Comparison of ENCODE assay signal across 21 mouse cellular contexts in the genomic region with DNA sequence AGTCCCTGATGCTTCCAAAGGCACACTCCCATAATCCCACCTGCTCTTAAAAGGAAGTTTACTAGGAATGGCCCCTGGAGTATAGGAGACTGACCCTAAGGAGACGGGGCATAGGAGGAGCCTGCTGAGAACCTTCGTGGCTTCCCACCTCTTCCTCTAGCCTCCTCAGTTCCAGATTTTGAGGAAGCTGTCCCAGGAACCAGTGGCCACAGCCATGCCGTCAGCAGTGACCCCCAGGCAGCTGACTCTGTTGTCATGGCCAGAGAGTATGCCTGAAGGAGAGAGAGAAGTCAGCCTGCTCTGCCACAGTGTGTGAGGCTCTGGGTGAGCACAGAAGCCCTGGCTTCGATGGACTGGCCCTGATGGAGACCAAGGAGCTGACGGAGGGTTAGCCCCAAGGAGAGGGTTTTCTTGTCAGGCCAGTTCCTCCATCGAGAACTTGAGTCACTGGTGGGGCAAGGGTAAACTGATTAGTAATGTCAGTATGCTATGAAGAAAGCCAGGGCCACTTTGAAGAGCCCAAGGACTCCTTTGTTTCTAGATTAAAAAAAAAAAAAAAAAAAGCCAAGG. TPM values are rescaled to one million over a fixed set of nuclear protein-coding genes. Genes with fewer than 3 reads are reported as not detected.
DNase-seq lines count a peak whose midpoint lies in the region; ATAC-seq lines count a peak whose summit lies in the region.
"Had no signal": no experiment of that assay in that cellular context is flagged by ENCODE, and none has a peak within 500 bp of the region (broad histone marks: within the 10 kb centered on the region; RNA-seq: fewer than 3 reads in every experiment).

No protein-coding gene starts in this region.

- H3K27me3 ChIP-seq in hindbrain, embryonic 10.5 days (ENCODE audit: insufficient read depth, poor library complexity, severe bottlenecking), result 0 out of 2 replicates have a peak, but pooled peaks cover 8% of the 10 kb centered on the region
- no peaks in the 10 kb centered on the region for H3K27me3 ChIP-seq in hindbrain, embryonic 11.5 days (ENCODE audit: control insufficient read depth, insufficient read depth, low read length)
- H3K27me3 ChIP-seq in midbrain, embryonic 10.5 days (ENCODE audit: low read depth, poor library complexity, severe bottlenecking), result peaks cover 8% of the 10 kb centered on the region; the same call in 1 of the 2 replicates
- no peaks in the 10 kb centered on the region for H3K27me3 ChIP-seq in midbrain, embryonic 14.5 days (ENCODE audit: control insufficient read depth, insufficient read depth, low read length)
- H3K27me3 ChIP-seq: embryonic facial prominence, embryonic 13.5 days; heart, embryonic 13.5 days; intestine, embryonic 15.5 days had no signal

- WGBS in hindbrain, embryonic 10.5 days, result 84% methylated on average over 6 of the region's 6 CpGs
- WGBS in hindbrain, embryonic 11.5 days, result 86% methylated on average over 6 of the region's 6 CpGs
- 93% methylated on average over 6 of the region's 6 CpGs for WGBS in midbrain, embryonic 10.5 days
- 83% methylated on average over 6 of the region's 6 CpGs for WGBS in midbrain, embryonic 14.5 days

- H3K9me3 ChIP-seq in hindbrain, embryonic 10.5 days, result no peaks in the 10 kb centered on the region
- H3K9me3 ChIP-seq in hindbrain, embryonic 11.5 days (ENCODE audit: control insufficient read depth, low read length), result no peaks in the 10 kb centered on the region
- no peaks in the 10 kb centered on the region for H3K9me3 ChIP-seq in midbrain, embryonic 10.5 days (replicated peaks)
- no peaks in the 10 kb centered on the region for H3K9me3 ChIP-seq in midbrain, embryonic 14.5 days (ENCODE audit: control insufficient read depth, low read length)
- H3K9me3 ChIP-seq: embryonic facial prominence, embryonic 13.5 days; heart, embryonic 13.5 days; intestine, embryonic 15.5 days; liver, embryonic 12.5 days had no signal

- H3K4me3 ChIP-seq in hindbrain, embryonic 10.5 days, result no peak overlapping the region
- H3K4me3 ChIP-seq in hindbrain, embryonic 11.5 days (ENCODE audit: low read depth, low read length), result no peak overlapping the region
- H3K4me3 ChIP-seq in midbrain, embryonic 10.5 days, result no peak overlapping the region
- no peak overlapping the region for H3K4me3 ChIP-seq in midbrain, embryonic 14.5 days (replicated peaks; ENCODE audit: low read depth, low read length)
- no peak overlapping the region for H3K4me3 ChIP-seq in brown adipose tissue, adult 24 weeks (ENCODE audit: insufficient read depth, low read depth, low read length)
- H3K4me3 ChIP-seq: embryonic facial prominence, embryonic 13.5 days; gastrocnemius, adult 2 months; heart, embryonic 13.5 days; intestine, embryonic 15.5 days; liver, embryonic 12.5 days had no signal

- H3K27ac ChIP-seq in hindbrain, embryonic 10.5 days, result 0 out of 2 replicates have a peak overlapping the region, but pooled peaks have one; percentile 45
- no peak overlapping the region for H3K27ac ChIP-seq in hindbrain, embryonic 11.5 days (ENCODE audit: low read depth, low read length)
- 0 out of 2 replicates have a peak overlapping the region, but pooled peaks have one; percentile 33 for H3K27ac ChIP-seq in midbrain, embryonic 10.5 days (replicated peaks)
- no peak overlapping the region for H3K27ac ChIP-seq in midbrain, embryonic 14.5 days (replicated peaks; ENCODE audit: low read depth, low read length)
- peak overlapping the region; percentile 57 for H3K27ac ChIP-seq in brown adipose tissue, adult 24 weeks (replicated peaks; ENCODE audit: low read depth, low read length)
- H3K27ac ChIP-seq: embryonic facial prominence, embryonic 13.5 days; gastrocnemius, adult 2 months; heart, embryonic 13.5 days; intestine, embryonic 15.5 days; liver, embryonic 12.5 days had no signal

- no peak overlapping the region for H3K4me2 ChIP-seq in hindbrain, embryonic 11.5 days (replicated peaks; ENCODE audit: low read depth, low read length)
- H3K4me2 ChIP-seq in midbrain, embryonic 14.5 days (ENCODE audit: low read length), result no peak overlapping the region
- H3K4me2 ChIP-seq: embryonic facial prominence, embryonic 13.5 days; heart, embryonic 13.5 days; intestine, embryonic 15.5 days; liver, embryonic 12.5 days; lung, embryonic 14.5 days had no signal

- ATAC-seq in hindbrain, embryonic 11.5 days (ENCODE audit: low FRiP score), result no peak
- ATAC-seq in midbrain, embryonic 14.5 days (ENCODE audit: low FRiP score, low TSS enrichment), result no peak
- no peak for ATAC-seq in inflammation-experienced regulatory T-cells, adult 6 months
- ATAC-seq: forebrain, embryonic 16.5 days; intestine, embryonic 15.5 days; liver, embryonic 12.5 days had no signal

- H3K9ac ChIP-seq in hindbrain, embryonic 11.5 days (ENCODE audit: low read depth, low read length), result no peak overlapping the region
- no peak overlapping the region for H3K9ac ChIP-seq in midbrain, embryonic 14.5 days (replicated peaks; ENCODE audit: low read length)
- H3K9ac ChIP-seq: heart, embryonic 13.5 days; liver, embryonic 12.5 days; lung, embryonic 14.5 days had no signal

- peaks cover 46% of the 10 kb centered on the region for H3K36me3 ChIP-seq in hindbrain, embryonic 10.5 days
- 0 out of 2 replicates have a peak, but pooled peaks cover 3% of the 10 kb centered on the region for H3K36me3 ChIP-seq in hindbrain, embryonic 11.5 days (ENCODE audit: control insufficient read depth, insufficient read depth, low read length)
- H3K36me3 ChIP-seq in midbrain, embryonic 10.5 days, result peaks cover 45% of the 10 kb centered on the region
- H3K36me3 ChIP-seq in midbrain, embryonic 14.5 days (ENCODE audit: control insufficient read depth, insufficient read depth, low read length), result no peaks in the 10 kb centered on the region

- DNase-seq in hindbrain, embryonic 10.5 days (ENCODE audit: low spot score), result no peak
- no peak for DNase-seq in hindbrain, embryonic 11.5 days (ENCODE audit: low spot score)
- no peak for DNase-seq in midbrain, embryonic 10.5 days (ENCODE audit: low spot score)
- DNase-seq in midbrain, embryonic 14.5 days, result no peak
- peak; percentile 28 for DNase-seq in 416B (ENCODE audit: low read depth)
- no peak for DNase-seq in gastrocnemius, adult 18-20 months (ENCODE audit: low spot score)
- DNase-seq: adrenal gland, adult 8-10 months; cerebellum, adult 11 months; cerebellum, postnatal 10 days; gastrocnemius, adult 2 months; kidney, postnatal 36 days; lung, embryonic 14.5 days; thymus, adult 18-20 months had no signal

- peaks cover 62% of the 10 kb centered on the region for H3K4me1 ChIP-seq in hindbrain, embryonic 10.5 days (replicated peaks)
- H3K4me1 ChIP-seq in hindbrain, embryonic 11.5 days (replicated peaks; ENCODE audit: control insufficient read depth, insufficient read depth, low read length), result 0 out of 2 replicates have a peak, but pooled peaks cover 7% of the 10 kb centered on the region
- H3K4me1 ChIP-seq in midbrain, embryonic 10.5 days, result peaks cover 60% of the 10 kb centered on the region
- H3K4me1 ChIP-seq in midbrain, embryonic 14.5 days (ENCODE audit: control insufficient read depth, insufficient read depth, low read length), result peaks cover 9% of the 10 kb centered on the region
- 0 out of 2 replicates have a peak, but pooled peaks cover 3% of the 10 kb centered on the region for H3K4me1 ChIP-seq in brown adipose tissue, adult 24 weeks (ENCODE audit: control insufficient read depth, insufficient read depth, insufficient read length, low read length)

RNA-seq across cellular contexts. Expression of a gene that starts 5.2 kb away (rescaled TPM):
- polyA plus RNA-seq in hindbrain, embryonic 10.5 days (2016; fragmentation: Nextera tagmentation; extraction: Ambion mirVana), result 232 and 255 TPM in 2 replicates
- polyA plus RNA-seq in hindbrain, embryonic 11.5 days (2014; fragmentation: Nextera tagmentation; extraction: Ambion mirVana), result 185 and 193 TPM in 2 replicates
- polyA plus RNA-seq in midbrain, embryonic 10.5 days (2016; fragmentation: Nextera tagmentation; extraction: Ambion mirVana), result 258 and 273 TPM in 2 replicates
- polyA plus RNA-seq in midbrain, embryonic 14.5 days (2014; fragmentation: Nextera tagmentation; extraction: Ambion mirVana), result 25.0 and 43.7 TPM in 2 replicates
- polyA plus RNA-seq in brown adipose tissue, adult 24 weeks (2012; ENCODE audit: insufficient read depth, insufficient read length, missing spikeins), result 2.4 TPM in 1 of 2 replicates, not detected in the other
- polyA plus RNA-seq in inflammation-experienced regulatory T-cells, adult 6 months (2017; shearing (Covaris generic)), result 100 to 1,000 TPM in 1 of 3 experiments, 10 to 100 TPM in 1, 1 to 10 TPM in 1; 7.6 to 142 (median 17.9) TPM
- total RNA-seq in gastrocnemius, adult 18-20 months (2021), result under 1 TPM; 0.25 to 0.55 TPM

RNA-seq across cellular contexts. Expression of a gene that starts 5.3 kb away (rescaled TPM):
- 206 and 211 TPM in 2 replicates for polyA plus RNA-seq in hindbrain, embryonic 10.5 days (2016; fragmentation: Nextera tagmentation; extraction: Ambion mirVana)
- 127 and 134 TPM in 2 replicates for polyA plus RNA-seq in hindbrain, embryonic 11.5 days (2014; fragmentation: Nextera tagmentation; extraction: Ambion mirVana)
- polyA plus RNA-seq in midbrain, embryonic 10.5 days (2016; fragmentation: Nextera tagmentation; extraction: Ambion mirVana), result 212 and 228 TPM in 2 replicates
- 184 and 191 TPM in 2 replicates for polyA plus RNA-seq in midbrain, embryonic 14.5 days (2014; fragmentation: Nextera tagmentation; extraction: Ambion mirVana)
- polyA plus RNA-seq in brown adipose tissue, adult 24 weeks (2012; ENCODE audit: insufficient read depth, insufficient read length, missing spikeins), result 35.8 and 39.4 TPM in 2 replicates
- 10 to 100 TPM; 69.1 to 81.5 (median 73.8) TPM for polyA plus RNA-seq in inflammation-experienced regulatory T-cells, adult 6 months (2017; shearing (Covaris generic))
- total RNA-seq in gastrocnemius, adult 18-20 months (2021), result 10 to 100 TPM; 39.9 to 50.1 TPM

RNA-seq across cellular contexts. Expression of a gene that starts 5.5 kb away (rescaled TPM):
- 0.44 and 0.76 TPM in 2 replicates for polyA plus RNA-seq in hindbrain, embryonic 10.5 days (2016; fragmentation: Nextera tagmentation; extraction: Ambion mirVana)
- polyA plus RNA-seq in hindbrain, embryonic 11.5 days (2014; fragmentation: Nextera tagmentation; extraction: Ambion mirVana), result 0.22 and 0.64 TPM in 2 replicates
- polyA plus RNA-seq in midbrain, embryonic 10.5 days (2016; fragmentation: Nextera tagmentation; extraction: Ambion mirVana), result 0.89 and 3.4 TPM in 2 replicates
- 1.7 and 4.5 TPM in 2 replicates for polyA plus RNA-seq in midbrain, embryonic 14.5 days (2014; fragmentation: Nextera tagmentation; extraction: Ambion mirVana)
- not detected in 2 replicates for polyA plus RNA-seq in brown adipose tissue, adult 24 weeks (2012; ENCODE audit: insufficient read depth, insufficient read length, missing spikeins)
- under 1 TPM in 2 of 3 experiments, not detected in 1; 0.44 to 0.48 TPM for polyA plus RNA-seq in inflammation-experienced regulatory T-cells, adult 6 months (2017; shearing (Covaris generic))
- under 1 TPM; 0.57 to 0.71 TPM for total RNA-seq in gastrocnemius, adult 18-20 months (2021)
- total RNA-seq: megakaryocyte progenitor cell, adult 5-6 weeks had no signal

RNA-seq across cellular contexts. Expression of a gene that starts 20.5 kb away (rescaled TPM):
- 794 and 931 TPM in 2 replicates for polyA plus RNA-seq in hindbrain, embryonic 10.5 days (2016; fragmentation: Nextera tagmentation; extraction: Ambion mirVana)
- polyA plus RNA-seq in hindbrain, embryonic 11.5 days (2014; fragmentation: Nextera tagmentation; extraction: Ambion mirVana), result 618 and 653 TPM in 2 replicates
- polyA plus RNA-seq in midbrain, embryonic 10.5 days (2016; fragmentation: Nextera tagmentation; extraction: Ambion mirVana), result 786 and 953 TPM in 2 replicates
- polyA plus RNA-seq in midbrain, embryonic 14.5 days (2014; fragmentation: Nextera tagmentation; extraction: Ambion mirVana), result 343 and 349 TPM in 2 replicates
- polyA plus RNA-seq in brown adipose tissue, adult 24 weeks (2012; ENCODE audit: insufficient read depth, insufficient read length, missing spikeins), result 519 and 573 TPM in 2 replicates
- polyA plus RNA-seq in inflammation-experienced regulatory T-cells, adult 6 months (2017; shearing (Covaris generic)), result 10 to 100 TPM; 77.6 to 91.2 (median 82.5) TPM
- total RNA-seq in gastrocnemius, adult 18-20 months (2021), result 1,000 to 10,000 TPM; 2,056 to 2,236 TPM

RNA-seq across cellular contexts. Expression of a gene that starts 23.0 kb away (rescaled TPM):
- polyA plus RNA-seq in hindbrain, embryonic 10.5 days (2016; fragmentation: Nextera tagmentation; extraction: Ambion mirVana), result 12.6 and 13.4 TPM in 2 replicates
- 12.1 and 14.7 TPM in 2 replicates for polyA plus RNA-seq in hindbrain, embryonic 11.5 days (2014; fragmentation: Nextera tagmentation; extraction: Ambion mirVana)
- polyA plus RNA-seq in midbrain, embryonic 10.5 days (2016; fragmentation: Nextera tagmentation; extraction: Ambion mirVana), result 8.3 and 9.9 TPM in 2 replicates
- 13.9 and 15.7 TPM in 2 replicates for polyA plus RNA-seq in midbrain, embryonic 14.5 days (2014; fragmentation: Nextera tagmentation; extraction: Ambion mirVana)
- 2.7 and 3.8 TPM in 2 replicates for polyA plus RNA-seq in brown adipose tissue, adult 24 weeks (2012; ENCODE audit: insufficient read depth, insufficient read length, missing spikeins)
- polyA plus RNA-seq in inflammation-experienced regulatory T-cells, adult 6 months (2017; shearing (Covaris generic)), result under 1 TPM in 2 of 3 experiments, not detected in 1; 0.30 to 0.36 TPM
- total RNA-seq in gastrocnemius, adult 18-20 months (2021), result 1 to 10 TPM; 3.5 to 4.9 TPM

Comparison
In these comparisons a context has a peak if more than half of its experiments do, and no peak if none do; other contexts are left out.
1. H3K27ac ChIP-seq: peak in hindbrain, embryonic 10.5 days (single experiment), midbrain, embryonic 10.5 days (single experiment) and brown adipose tissue, adult 24 weeks (single experiment); none in hindbrain, embryonic 11.5 days (single experiment) and midbrain, embryonic 14.5 days (single experiment).